Mouse (Mus musculus) midbrain, embryonic 10.5 days (tissue): Measurements from ENCODE around the gene Rbm14. TPM values are rescaled to one million over a fixed set of nuclear protein-coding genes. Genes with fewer than 3 reads are reported as not detected.

Experiments
- DNase-seq: peaks from one replicate; pipeline ENCODE4 v3.0.0-alpha.2; 2017; ENCODE audit warnings: low spot score
- H3K27ac ChIP-seq: fragments of 300-500 bp; sonication (generic); replicated peaks from 2 replicates; pipeline ENCODE4 v1.5.1; 2016; ENCODE audit warnings: mild to moderate bottlenecking
- H3K27me3 ChIP-seq: fragments of 300-500 bp; sonication (generic); 2 replicates; pipeline ENCODE4 v1.6.1; 2016; ENCODE audit warnings: low read depth, mild to moderate bottlenecking; ENCODE audit not compliant: poor library complexity, severe bottlenecking
- H3K36me3 ChIP-seq: fragments of 300-500 bp; sonication (generic); 2 replicates; pipeline ENCODE4 v1.6.1; 2016; ENCODE audit warnings: mild to moderate bottlenecking, moderate library complexity
- H3K4me1 ChIP-seq: fragments of 300-500 bp; sonication (generic); 2 replicates; pipeline ENCODE4 v1.6.1; 2016
- H3K4me3 ChIP-seq: fragments of 300-500 bp; sonication (generic); 2 replicates; pipeline ENCODE4 v1.5.1; 2016; ENCODE audit warnings: mild to moderate bottlenecking, moderate library complexity
- H3K9me3 ChIP-seq: fragments of 300-500 bp; sonication (generic); replicated peaks from 2 replicates; pipeline ENCODE4 v1.6.1; 2016; ENCODE audit warnings: mild to moderate bottlenecking
- WGBS: fragments of 180-500 bp; shearing (Covaris S2); methylation state at CpG from one replicate; pipeline ENCODE4 v1.1.7; 2016; 5-methylcytosine and 5-hydroxymethylcytosine counted together
- polyA plus RNA-seq: library from polyadenylated mRNA; unstranded; fragments of >200 nt; fragmentation: Nextera tagmentation; extraction: Ambion mirVana; gene quantifications from 2 replicates; pipeline ENCODE4 v1.2.1, GENCODE M21; 2016

Rbm14 gene
- polyA plus RNA-seq, 1 experiment from 2014 or later: 136 TPM

- Histone ChIP-seq H3K27ac (peak overlapping the region; percentile 95), H3K4me3 (peak overlapping the region; percentile 96), H3K27me3 (no peaks in the 10 kb centered on the region), H3K36me3 (peaks cover 17% of the 10 kb centered on the region), H3K9me3 (no peaks in the 10 kb centered on the region), H3K4me1 (peaks cover 28% of the 10 kb centered on the region)
- under 1% methylated on average over 14 of the region's 14 CpGs for WGBS
- DNase-seq: no peak
These were observed 1.1 kb downstream of the Rbm14 start for GRCm38 (mm10) chr19:4810309-4810708.

DNA sequence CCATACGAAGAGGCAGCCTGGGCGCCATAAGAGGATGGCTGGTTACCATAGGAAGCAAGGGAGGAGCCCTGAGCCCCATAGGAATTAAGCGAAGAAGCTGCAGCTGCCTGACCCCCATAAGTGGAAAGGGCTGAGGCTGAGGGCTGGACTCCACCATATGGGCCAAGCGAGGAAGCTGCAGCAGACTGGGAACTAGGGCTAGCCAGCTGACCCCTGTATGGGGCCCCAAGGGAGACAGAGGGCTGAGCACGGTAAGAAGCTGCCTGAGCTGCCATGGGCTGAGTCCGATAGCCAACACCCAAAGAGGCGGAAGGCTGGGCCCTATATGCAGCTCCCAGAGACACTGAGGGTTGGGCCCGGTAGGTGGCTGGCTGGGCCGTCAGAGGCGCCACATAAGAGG, 8.2 kb downstream of the Rbm14 start:
- Histone ChIP-seq H3K4me3 (peak overlapping the region; percentile 11; the same call in 1 of the 2 replicates), H3K36me3 (peaks cover 80% of the 10 kb centered on the region), H3K27ac (no peak overlapping the region), H3K4me1 (peaks cover 16% of the 10 kb centered on the region), H3K27me3 (no peaks in the 10 kb centered on the region), H3K9me3 (no peaks in the 10 kb centered on the region)
- DNase-seq: no peak
- 87% methylated on average over 10 of the region's 10 CpGs for WGBS

GRCm38 (mm10) chr19:4802691-4803091, 8.7 kb downstream of the Rbm14 start:
- Histone ChIP-seq H3K4me3 (0 out of 2 replicates have a peak overlapping the region, but pooled peaks have one; percentile 21), H3K4me1 (peaks cover 10% of the 10 kb centered on the region; the same call in 1 of the 2 replicates), H3K36me3 (peaks cover 83% of the 10 kb centered on the region), H3K27ac (no peak overlapping the region), H3K9me3 (no peaks in the 10 kb centered on the region), H3K27me3 (no peaks in the 10 kb centered on the region)
- no peak for DNase-seq
- 96% methylated on average over 7 of the region's 7 CpGs for WGBS

DNA sequence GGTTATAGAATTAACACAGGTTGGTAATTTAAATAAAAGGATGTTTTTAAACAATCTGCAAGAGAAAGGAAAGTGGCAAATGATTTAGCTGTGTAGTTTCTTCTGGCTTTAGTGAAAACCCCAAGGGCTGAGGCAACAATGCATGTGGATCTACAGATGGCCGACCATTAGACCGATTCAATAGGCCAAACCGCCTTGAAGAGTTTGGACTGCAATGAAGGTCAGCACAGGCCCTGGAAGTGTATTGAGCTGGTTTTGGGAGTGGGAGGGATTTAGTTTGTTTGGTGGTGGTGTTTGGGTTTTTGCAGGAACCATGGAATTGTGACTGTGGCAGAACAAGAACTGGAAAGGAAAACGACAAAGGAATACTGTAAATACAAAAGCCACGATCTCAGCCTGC, 12.4 kb downstream of the Rbm14 start:
- Histone ChIP-seq H3K4me3 (no peak overlapping the region), H3K27ac (no peak overlapping the region), H3K36me3 (peaks cover 80% of the 10 kb centered on the region), H3K27me3 (no peaks in the 10 kb centered on the region), H3K9me3 (no peaks in the 10 kb centered on the region), H3K4me1 (peaks cover 23% of the 10 kb centered on the region)
- whole genome bisulfite sequencing: 94% methylated on average over 5 of the region's 5 CpGs
- DNase-seq: no peak

DNA sequence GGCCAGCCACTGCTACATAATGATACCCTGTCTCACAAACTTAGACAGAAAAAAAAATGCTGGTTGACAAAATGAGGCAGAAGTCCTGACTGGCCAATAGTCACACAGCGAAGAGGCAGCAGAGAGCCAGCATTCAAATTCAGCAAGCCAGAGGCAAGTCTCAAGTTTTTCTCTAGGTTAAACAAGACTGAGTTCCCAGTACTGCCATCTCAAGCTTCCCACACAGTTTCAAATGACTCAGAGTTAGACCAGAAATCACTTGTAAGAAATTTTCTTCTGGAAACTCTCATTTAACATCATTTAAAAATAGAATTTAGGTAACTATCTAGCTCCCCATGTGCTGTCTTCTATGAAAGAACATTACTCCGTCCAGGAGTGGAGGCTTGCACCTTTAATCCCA, 13.6 kb downstream of the Rbm14 start:
- H3K4me3 ChIP-seq: no peak overlapping the region
- H3K27me3 ChIP-seq: no peaks in the 10 kb centered on the region
- H3K27ac ChIP-seq: no peak overlapping the region
- DNase-seq: no peak
- H3K4me1 ChIP-seq: peaks cover 19% of the 10 kb centered on the region
- WGBS: 95% methylated on average over 2 of the region's 2 CpGs
- H3K36me3 ChIP-seq: peaks cover 68% of the 10 kb centered on the region
- no peaks in the 10 kb centered on the region for H3K9me3 ChIP-seq

DNA sequence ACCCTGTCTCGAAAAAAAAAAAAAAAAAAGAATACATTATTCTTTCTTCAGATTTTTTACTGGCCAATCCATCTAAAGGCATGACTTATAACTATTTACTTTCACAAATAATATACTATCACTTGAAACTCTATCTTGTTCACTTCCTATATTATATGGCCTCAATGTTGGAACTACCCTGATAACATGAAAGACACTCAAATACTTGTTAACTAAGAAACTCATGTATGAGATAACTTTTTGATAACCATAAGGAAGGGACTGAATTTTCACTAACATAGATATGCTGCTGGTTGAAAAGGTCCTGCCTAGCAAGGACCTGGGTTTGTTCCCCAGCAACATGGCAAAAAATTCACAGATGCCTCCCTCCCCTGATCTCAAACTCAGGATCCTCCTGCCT, 15.5 kb downstream of the Rbm14 start:
- Histone ChIP-seq H3K27me3 (no peaks in the 10 kb centered on the region), H3K9me3 (no peaks in the 10 kb centered on the region), H3K4me1 (peaks cover 31% of the 10 kb centered on the region), H3K27ac (no peak overlapping the region), H3K36me3 (peaks cover 64% of the 10 kb centered on the region), H3K4me3 (no peak overlapping the region)
- 77% methylated on average over 1 of the region's 1 CpGs for WGBS
- DNase-seq: no peak

GRCm38 (mm10) chr19:4793831-4794422, 17.5 kb downstream of the Rbm14 start, which contains the start of gene Rbm4:
Rbm4 (minus strand) TSS chr19:4793901.
- no peaks in the 10 kb centered on the region for H3K9me3 ChIP-seq
- peak within 1 kb of the TSS; percentile 88 for H3K27ac ChIP-seq
- no peaks in the 10 kb centered on the region for H3K27me3 ChIP-seq
- under 1% methylated on average over 31 of the region's 31 CpGs for WGBS
- peaks cover 44% of the 10 kb centered on the region for H3K4me1 ChIP-seq
- peaks cover 64% of the 10 kb centered on the region for H3K36me3 ChIP-seq
- peak within 1 kb of the TSS; percentile 85 for H3K4me3 ChIP-seq
- peak; percentile 95 for DNase-seq

DNA sequence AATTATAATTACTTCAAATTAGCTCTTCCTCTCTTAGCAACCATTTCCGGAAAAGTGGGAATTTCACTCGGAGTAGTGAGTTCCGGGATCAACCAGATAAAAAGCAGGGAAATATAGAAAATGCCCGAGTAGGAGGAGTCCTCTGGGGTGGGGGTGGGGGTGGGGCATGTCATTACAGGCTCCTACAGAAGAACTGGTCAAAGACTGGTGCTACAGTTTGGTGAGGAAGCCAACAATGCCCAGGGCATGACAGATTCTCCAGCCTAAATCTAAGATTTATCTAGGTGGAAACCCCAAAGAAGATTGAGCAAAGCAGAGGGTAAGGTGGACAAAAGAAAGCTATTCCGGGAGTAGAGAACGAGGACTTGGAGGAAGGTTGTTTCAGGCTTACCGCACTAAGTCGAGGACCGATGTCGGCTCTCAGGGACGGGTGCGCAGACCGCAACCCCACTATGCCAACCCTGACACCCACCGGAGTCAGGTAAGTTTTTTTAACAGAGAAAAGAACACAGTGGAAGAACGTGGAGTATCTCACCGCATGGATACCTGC, 18.1 kb downstream of the Rbm14 start:
- peaks cover 47% of the 10 kb centered on the region for H3K4me1 ChIP-seq
- peak overlapping the region; percentile 88 for H3K27ac ChIP-seq
- peak overlapping the region; percentile 85 for H3K4me3 ChIP-seq
- DNase-seq: no peak
- WGBS: 3% methylated on average over 16 of the region's 16 CpGs
- peaks cover 64% of the 10 kb centered on the region for H3K36me3 ChIP-seq
- no peaks in the 10 kb centered on the region for H3K9me3 ChIP-seq
- H3K27me3 ChIP-seq: no peaks in the 10 kb centered on the region

- WGBS: 98% methylated on average over 2 of the region's 2 CpGs
- peaks cover 100% of the 10 kb centered on the region for H3K36me3 ChIP-seq
These were observed 25.1 kb downstream of the Rbm14 start for GRCm38 (mm10) chr19:4786313-4786712.

GRCm38 (mm10) chr19:4785206-4785605, 26.2 kb downstream of the Rbm14 start:
- no peak overlapping the region for H3K27ac ChIP-seq
- 94% methylated on average over 7 of the region's 7 CpGs for WGBS
- no peaks in the 10 kb centered on the region for H3K9me3 ChIP-seq
- DNase-seq: no peak
- no peaks in the 10 kb centered on the region for H3K27me3 ChIP-seq
- no peak overlapping the region for H3K4me3 ChIP-seq
- H3K4me1 ChIP-seq: peaks cover 15% of the 10 kb centered on the region
- peaks cover 99% of the 10 kb centered on the region for H3K36me3 ChIP-seq

More at GRCm38 (mm10) chr19:4786313-4786712, 25.1 kb downstream of the Rbm14 start:
- Histone ChIP-seq H3K9me3 (no peaks in the 10 kb centered on the region), H3K4me3 (no peak overlapping the region), H3K27ac (no peak overlapping the region), H3K4me1 (peaks cover 26% of the 10 kb centered on the region), H3K27me3 (no peaks in the 10 kb centered on the region)
- no peak for DNase-seq

GRCm38 (mm10) chr19:4782891-4783290, 28.5 kb downstream of the Rbm14 start:
- no peak for DNase-seq
- Histone ChIP-seq H3K4me3 (no peak overlapping the region), H3K27ac (no peak overlapping the region), H3K9me3 (no peaks in the 10 kb centered on the region), H3K4me1 (peaks cover 6% of the 10 kb centered on the region), H3K27me3 (no peaks in the 10 kb centered on the region), H3K36me3 (peaks cover 99% of the 10 kb centered on the region)
- WGBS: 92% methylated on average over 2 of the region's 2 CpGs

GRCm38 (mm10) chr19:4772785-4773184, 38.6 kb downstream of the Rbm14 start:
- no peaks in the 10 kb centered on the region for H3K27me3 ChIP-seq
- peaks cover 99% of the 10 kb centered on the region for H3K36me3 ChIP-seq
- no peaks in the 10 kb centered on the region for H3K4me1 ChIP-seq
- H3K4me3 ChIP-seq: no peak overlapping the region
- H3K9me3 ChIP-seq: no peaks in the 10 kb centered on the region
- no peak overlapping the region for H3K27ac ChIP-seq
- no peak for DNase-seq
- 87% methylated on average over 3 of the region's 3 CpGs for WGBS

DNA sequence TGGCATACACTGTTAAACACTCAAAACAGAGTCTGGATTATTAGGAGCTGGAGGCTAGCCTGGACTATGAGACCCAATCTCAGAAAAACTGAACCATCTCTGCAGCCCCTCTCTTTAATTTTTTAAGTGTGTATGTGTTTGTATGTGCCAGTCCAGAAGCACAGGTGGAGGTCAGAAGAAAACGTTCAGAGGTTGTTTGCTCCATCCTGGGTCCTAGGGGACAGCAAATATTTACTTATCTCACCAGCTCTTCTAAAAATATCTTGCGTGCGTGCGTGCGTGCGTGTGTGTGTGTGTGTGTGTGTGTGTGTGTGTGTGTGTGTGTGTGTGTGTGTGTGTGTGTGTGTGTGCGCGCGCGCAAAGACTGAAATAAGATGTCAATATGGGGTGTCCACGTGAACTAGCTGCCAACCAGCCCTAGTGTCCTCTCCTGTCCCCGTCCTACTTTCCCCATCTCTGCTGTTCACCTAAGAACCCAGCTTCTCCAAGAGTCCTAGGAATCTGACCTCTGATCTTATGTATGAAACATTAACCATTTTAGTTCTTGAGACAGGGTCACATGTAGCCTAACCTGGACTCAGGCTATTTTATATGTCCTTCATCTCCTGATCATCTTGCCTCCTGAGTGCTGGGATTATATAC, 43.8 kb downstream of the Rbm14 start:
- Histone ChIP-seq H3K9me3 (no peaks in the 10 kb centered on the region), H3K4me3 (no peak overlapping the region), H3K4me1 (no peaks in the 10 kb centered on the region), H3K27me3 (no peaks in the 10 kb centered on the region), H3K27ac (no peak overlapping the region), H3K36me3 (peaks cover 99% of the 10 kb centered on the region)
- no peak for DNase-seq
- 91% methylated on average over 12 of the region's 12 CpGs for WGBS
